ENCODE assay signal across 1 mouse cellular context in genomic region chr2:84655864-84656263, GRCm38 (mm10).
TF ChIP-seq lines count a peak whose summit lies in the region.

No protein-coding gene starts in this region.

TF ChIP-seq in MEL, 35 proteins besides CTCF, POLR2A, EP300 and RAD21:
- TF ChIP-seq MYC (IDR thresholded peaks at IDR 0.05; ENCODE audit: low read depth, low read length) (0 out of 2 replicates have a peak, but pooled peaks have one; percentile 39), POLR2AphosphoS5 (IDR thresholded peaks at IDR 0.05; ENCODE audit: borderline replicate concordance, low read depth, low read length) (no peak), ETS1 (IDR thresholded peaks at IDR 0.05; ENCODE audit: low read depth, low read length) (0 out of 2 replicates have a peak, but pooled peaks have one; percentile 18), ZKSCAN1 (IDR thresholded peaks at IDR 0.05; ENCODE audit: low read depth, low read length) (no peak), RCOR1 (IDR thresholded peaks at IDR 0.05; ENCODE audit: low read depth, low read length) (peak; percentile 77; the same call in 1 of the 2 replicates), USF1 (IDR thresholded peaks at IDR 0.05; ENCODE audit: low read depth, low read length) (no peak), GATA1 (IDR thresholded peaks at IDR 0.05; ENCODE audit: low read depth, low read length) (0 out of 2 replicates have a peak, but pooled peaks have one; percentile 12), TCF12 (IDR thresholded peaks at IDR 0.05; ENCODE audit: low read depth, low read length) (0 out of 2 replicates have a peak, but pooled peaks have one; percentile 7), ZNF384 (IDR thresholded peaks at IDR 0.05; ENCODE audit: low read depth, low read length) (peak; percentile 77)
TF ChIP-seq in MEL: peak in this region for 6.
